Mouse (Mus musculus) heart, embryonic 10.5 days (tissue): ENCODE results near the gene Anks1b. TPM values are rescaled to one million over a fixed set of nuclear protein-coding genes. Genes with fewer than 3 reads are reported as not detected.

Experiments used
- DNase-seq: peaks from one replicate; pipeline ENCODE4 v3.0.0-alpha.2; 2017; ENCODE audit warnings: low spot score
- H3K27ac ChIP-seq: fragments of 300-500 bp; sonication (generic); 2 replicates; pipeline ENCODE4 v1.5.1; 2016; ENCODE audit warnings: mild to moderate bottlenecking
- H3K27me3 ChIP-seq: fragments of 300-500 bp; sonication (generic); 2 replicates; pipeline ENCODE4 v1.6.1; 2016; ENCODE audit warnings: mild to moderate bottlenecking; ENCODE audit not compliant: poor library complexity, insufficient read depth, severe bottlenecking
- H3K36me3 ChIP-seq: fragments of 300-500 bp; sonication (generic); 2 replicates; pipeline ENCODE4 v1.6.1; 2016; ENCODE audit warnings: mild to moderate bottlenecking, moderate library complexity
- H3K4me1 ChIP-seq: fragments of 300-500 bp; sonication (generic); 2 replicates; pipeline ENCODE4 v1.6.1; 2016; ENCODE audit warnings: mild to moderate bottlenecking
- H3K4me3 ChIP-seq: fragments of 300-500 bp; sonication (generic); 2 replicates; pipeline ENCODE4 v1.5.1; 2016; ENCODE audit warnings: mild to moderate bottlenecking, moderate library complexity
- H3K9me3 ChIP-seq: fragments of 300-500 bp; sonication (generic); 2 replicates; pipeline ENCODE4 v1.6.1; 2016; ENCODE audit warnings: mild to moderate bottlenecking, moderate library complexity
- WGBS: fragments of 180-500 bp; shearing (Covaris S2); methylation state at CpG from one replicate; pipeline ENCODE4 v1.1.7; 2016; 5-methylcytosine and 5-hydroxymethylcytosine counted together
- polyA plus RNA-seq: library from polyadenylated mRNA; unstranded; fragments of >200 nt; fragmentation: Nextera tagmentation; extraction: Ambion mirVana; gene quantifications from 2 replicates; pipeline ENCODE4 v1.2.1, GENCODE M21; 2016

Gene Anks1b
- polyA plus RNA-seq, 1 experiment from 2014 or later: 0.05 TPM

- 79% methylated on average over 3 of the region's 3 CpGs for WGBS
- no peak overlapping the region for H3K27ac ChIP-seq
- H3K36me3 ChIP-seq: no peaks in the 10 kb centered on the region
- no peak overlapping the region for H3K4me3 ChIP-seq
- no peaks in the 10 kb centered on the region for H3K4me1 ChIP-seq
- DNase-seq: no peak
- no peaks in the 10 kb centered on the region for H3K27me3 ChIP-seq
- H3K9me3 ChIP-seq: no peaks in the 10 kb centered on the region
These were observed 243.6 kb downstream of the Anks1b start for GRCm38 (mm10) chr10:90116867-90117266.

- H3K36me3 ChIP-seq: no peaks in the 10 kb centered on the region
- no peaks in the 10 kb centered on the region for H3K27me3 ChIP-seq
- H3K4me3 ChIP-seq: no peak overlapping the region
- DNase-seq: no peak
- H3K4me1 ChIP-seq: no peaks in the 10 kb centered on the region
- WGBS: 86% methylated on average over 2 of the region's 2 CpGs
- H3K27ac ChIP-seq: no peak overlapping the region
- H3K9me3 ChIP-seq: no peaks in the 10 kb centered on the region
These were observed 244.5 kb downstream of the Anks1b start for GRCm38 (mm10) chr10:90117836-90118235.

- H3K4me1 ChIP-seq: no peaks in the 10 kb centered on the region
- H3K27me3 ChIP-seq: no peaks in the 10 kb centered on the region
- H3K9me3 ChIP-seq: peaks cover 5% of the 10 kb centered on the region; the same call in 1 of the 2 replicates
- no peak for DNase-seq
- H3K4me3 ChIP-seq: no peak overlapping the region
- no peak overlapping the region for H3K27ac ChIP-seq
- H3K36me3 ChIP-seq: no peaks in the 10 kb centered on the region
These were observed 264.2 kb downstream of the Anks1b start for GRCm38 (mm10) chr10:90137538-90137937.

GRCm38 (mm10) chr10:90140947-90141346 lies 267.6 kb downstream of the Anks1b start:
- no peak overlapping the region for H3K4me3 ChIP-seq
- no peak overlapping the region for H3K27ac ChIP-seq
- no peak for DNase-seq
- no peaks in the 10 kb centered on the region for H3K4me1 ChIP-seq
- no peaks in the 10 kb centered on the region for H3K9me3 ChIP-seq
- H3K36me3 ChIP-seq: no peaks in the 10 kb centered on the region
- no peaks in the 10 kb centered on the region for H3K27me3 ChIP-seq

GRCm38 (mm10) chr10:90144444-90144843 lies 271.1 kb downstream of the Anks1b start:
- no peaks in the 10 kb centered on the region for H3K36me3 ChIP-seq
- H3K9me3 ChIP-seq: no peaks in the 10 kb centered on the region
- no peaks in the 10 kb centered on the region for H3K4me1 ChIP-seq
- H3K27ac ChIP-seq: no peak overlapping the region
- H3K4me3 ChIP-seq: no peak overlapping the region
- no peak for DNase-seq
- no peaks in the 10 kb centered on the region for H3K27me3 ChIP-seq
- WGBS: 83% methylated on average over 1 of the region's 1 CpGs

GRCm38 (mm10) chr10:90151510-90151909 lies 278.2 kb downstream of the Anks1b start:
- Histone ChIP-seq H3K4me1 (no peaks in the 10 kb centered on the region), H3K27me3 (no peaks in the 10 kb centered on the region), H3K27ac (no peak overlapping the region), H3K9me3 (no peaks in the 10 kb centered on the region), H3K4me3 (no peak overlapping the region), H3K36me3 (no peaks in the 10 kb centered on the region)
- DNase-seq: no peak

GRCm38 (mm10) chr10:90169941-90170580 lies 296.8 kb downstream of the Anks1b start:
- H3K36me3 ChIP-seq: no peaks in the 10 kb centered on the region
- DNase-seq: no peak
- no peaks in the 10 kb centered on the region for H3K27me3 ChIP-seq
- no peaks in the 10 kb centered on the region for H3K9me3 ChIP-seq
- no peaks in the 10 kb centered on the region for H3K4me1 ChIP-seq
- 47% methylated on average over 6 of the region's 6 CpGs for WGBS
- H3K4me3 ChIP-seq: no peak overlapping the region
- H3K27ac ChIP-seq: no peak overlapping the region

GRCm38 (mm10) chr10:90190366-90190765 lies 317.1 kb downstream of the Anks1b start:
- H3K27ac ChIP-seq: no peak overlapping the region
- no peaks in the 10 kb centered on the region for H3K4me1 ChIP-seq
- no peaks in the 10 kb centered on the region for H3K36me3 ChIP-seq
- no peaks in the 10 kb centered on the region for H3K9me3 ChIP-seq
- H3K27me3 ChIP-seq: no peaks in the 10 kb centered on the region
- DNase-seq: no peak
- WGBS: 63% methylated on average over 5 of the region's 5 CpGs
- H3K4me3 ChIP-seq: no peak overlapping the region

GRCm38 (mm10) chr10:90196936-90197335 lies 323.6 kb downstream of the Anks1b start:
- H3K4me3 ChIP-seq: no peak overlapping the region
- 88% methylated on average over 5 of the region's 5 CpGs for WGBS
- H3K4me1 ChIP-seq: no peaks in the 10 kb centered on the region
- no peaks in the 10 kb centered on the region for H3K36me3 ChIP-seq
- H3K27me3 ChIP-seq: no peaks in the 10 kb centered on the region
- DNase-seq: no peak
- no peaks in the 10 kb centered on the region for H3K9me3 ChIP-seq
- H3K27ac ChIP-seq: no peak overlapping the region

- Histone ChIP-seq H3K36me3 (no peaks in the 10 kb centered on the region), H3K4me3 (no peak overlapping the region), H3K27ac (no peak overlapping the region), H3K9me3 (no peaks in the 10 kb centered on the region), H3K27me3 (no peaks in the 10 kb centered on the region), H3K4me1 (no peaks in the 10 kb centered on the region)
- WGBS: 86% methylated on average over 6 of the region's 6 CpGs
- DNase-seq: no peak
These were observed 336.7 kb downstream of the Anks1b start for GRCm38 (mm10) chr10:90210044-90210443.

- DNase-seq: no peak
- no peaks in the 10 kb centered on the region for H3K9me3 ChIP-seq
- no peak overlapping the region for H3K27ac ChIP-seq
- WGBS: 75% methylated on average over 3 of the region's 3 CpGs
- no peak overlapping the region for H3K4me3 ChIP-seq
- H3K4me1 ChIP-seq: no peaks in the 10 kb centered on the region
- H3K36me3 ChIP-seq: no peaks in the 10 kb centered on the region
- no peaks in the 10 kb centered on the region for H3K27me3 ChIP-seq
These were observed 347.2 kb downstream of the Anks1b start for GRCm38 (mm10) chr10:90220470-90220869.

- no peak overlapping the region for H3K27ac ChIP-seq
- DNase-seq: no peak
- no peaks in the 10 kb centered on the region for H3K36me3 ChIP-seq
- no peak overlapping the region for H3K4me3 ChIP-seq
- H3K27me3 ChIP-seq: no peaks in the 10 kb centered on the region
- WGBS: 71% methylated on average over 3 of the region's 3 CpGs
- H3K9me3 ChIP-seq: no peaks in the 10 kb centered on the region
- no peaks in the 10 kb centered on the region for H3K4me1 ChIP-seq
These were observed 349.6 kb downstream of the Anks1b start for GRCm38 (mm10) chr10:90222793-90223495.

- no peak overlapping the region for H3K27ac ChIP-seq
- no peak overlapping the region for H3K4me3 ChIP-seq
- no peaks in the 10 kb centered on the region for H3K4me1 ChIP-seq
- H3K36me3 ChIP-seq: no peaks in the 10 kb centered on the region
- no peaks in the 10 kb centered on the region for H3K27me3 ChIP-seq
- WGBS: 67% methylated on average over 3 of the region's 3 CpGs
- no peaks in the 10 kb centered on the region for H3K9me3 ChIP-seq
- no peak for DNase-seq
These were observed 362.0 kb downstream of the Anks1b start for GRCm38 (mm10) chr10:90235273-90235672.

- no peaks in the 10 kb centered on the region for H3K9me3 ChIP-seq
- WGBS: 88% methylated on average over 3 of the region's 3 CpGs
- H3K4me3 ChIP-seq: no peak overlapping the region
- H3K27ac ChIP-seq: no peak overlapping the region
- H3K36me3 ChIP-seq: no peaks in the 10 kb centered on the region
- H3K4me1 ChIP-seq: no peaks in the 10 kb centered on the region
- H3K27me3 ChIP-seq: no peaks in the 10 kb centered on the region
- DNase-seq: no peak
These were observed 364.0 kb downstream of the Anks1b start for GRCm38 (mm10) chr10:90237290-90237689.
